Mouse (Mus musculus) MEL (cell line): ENCODE measurements around the gene Limch1. TPM values are rescaled to one million over a fixed set of nuclear protein-coding genes. Genes with fewer than 3 reads are reported as not detected.

Experiments used
- DNase-seq: peaks from one replicate; pipeline ENCODE4 v3.0.0; 2011; ENCODE audit warnings: low read depth, low spot score
- H3K27ac ChIP-seq: 2 replicates; pipeline ENCODE4 v1.5.1; 2012; ENCODE audit warnings: low read depth, mild to moderate bottlenecking, control low read depth, low read length, moderate library complexity; ENCODE audit not compliant: control insufficient read depth
- H3K27me3 ChIP-seq, 2 experiments: fragments of 150-350 bp in 1 of 2; sonication (generic) in 1 of 2; 2 replicates each; pipeline ENCODE4 v1.6.1; 2012; ENCODE audit warnings: low read length in 2 of 2, mild to moderate bottlenecking in 2 of 2, improper control_type of control experiment in 1 of 2, moderate library complexity in 1 of 2; ENCODE audit not compliant: insufficient read depth in 2 of 2, control insufficient read depth in 1 of 2
- H3K36me3 ChIP-seq, 2 experiments: 2 replicates each; pipeline ENCODE4 v1.6.1; 2012 to 2014; ENCODE audit warnings: low read length in 2 of 2, improper control_type of control experiment in 1 of 2, inconsistent platforms in 1 of 2, mild to moderate bottlenecking in 1 of 2; ENCODE audit not compliant: insufficient read depth in 2 of 2, control insufficient read depth in 1 of 2
- H3K4me1 ChIP-seq, 2 experiments: fragments of 150-350 bp in 1 of 2; sonication (generic) in 1 of 2; 2 replicates each; pipeline ENCODE4 v1.6.1; 2012; ENCODE audit warnings: low read length in 2 of 2, improper control_type of control experiment in 1 of 2, mild to moderate bottlenecking in 1 of 2; ENCODE audit not compliant: insufficient read depth in 2 of 2, control insufficient read depth in 1 of 2
- H3K4me3 ChIP-seq, 2 experiments: fragments of 150-350 bp in 1 of 2; sonication (generic) in 1 of 2; 2 replicates each; pipeline ENCODE4 v1.5.1; 2012; ENCODE audit warnings: low read depth in 2 of 2, low read length in 2 of 2, mild to moderate bottlenecking in 2 of 2, moderate library complexity in 2 of 2, control low read depth in 1 of 2, improper control_type of control experiment in 1 of 2; ENCODE audit not compliant: control insufficient read depth in 1 of 2, insufficient read depth in 1 of 2
- H3K79me2 ChIP-seq: 2 replicates; pipeline ENCODE4 v1.6.1; 2012; ENCODE audit warnings: mild to moderate bottlenecking, low read length, moderate library complexity; ENCODE audit not compliant: control insufficient read depth, poor library complexity, insufficient read depth
- H3K9ac ChIP-seq: 2 replicates; pipeline ENCODE4 v1.6.1; 2012; ENCODE audit warnings: low read depth, mild to moderate bottlenecking, control low read depth, low read length, moderate library complexity; ENCODE audit not compliant: control insufficient read depth, poor library complexity, severe bottlenecking
- H3K9me3 ChIP-seq: fragments of 150-350 bp; sonication (generic); replicated peaks from 2 replicates; pipeline ENCODE4 v1.6.1; 2012; ENCODE audit warnings: mild to moderate bottlenecking, low read length, improper control_type of control experiment, moderate library complexity; ENCODE audit not compliant: insufficient read depth
- CTCF ChIP-seq, 3 experiments: IDR thresholded peaks in 2 of 3; conservative IDR thresholded peaks in 1 of 3; 2 replicates each; pipeline ENCODE4 v1.5.1; 2011 to 2012; ENCODE audit warnings: low read length in 3 of 3, low read depth in 2 of 3, mild to moderate bottlenecking in 2 of 3, improper control_type of control experiment in 1 of 3, inconsistent platforms in 1 of 3, mixed read lengths in 1 of 3, moderate library complexity in 1 of 3; ENCODE audit not compliant: control insufficient read depth in 1 of 3, insufficient read depth in 1 of 3, poor library complexity in 1 of 3, severe bottlenecking in 1 of 3
- E2F4 ChIP-seq: IDR thresholded peaks from 2 replicates; pipeline ENCODE4 v1.6.1; 2011; ENCODE audit warnings: low read depth, low read length, improper control_type of control experiment, borderline replicate concordance
- ELF1 ChIP-seq: IDR thresholded peaks from 2 replicates; pipeline ENCODE4 v1.6.1; 2014; ENCODE audit warnings: low read depth, mild to moderate bottlenecking, inconsistent platforms, low read length, improper control_type of control experiment, moderate library complexity
- EP300 ChIP-seq, 2 experiments: IDR thresholded peaks; 2 replicates each; pipeline ENCODE4 v1.6.1; 2011; ENCODE audit warnings: improper control_type of control experiment in 2 of 2, low read length in 2 of 2, low read depth in 1 of 2, mild to moderate bottlenecking in 1 of 2
- ETS1 ChIP-seq: IDR thresholded peaks from 2 replicates; pipeline ENCODE4 v1.6.1; 2012; ENCODE audit warnings: low read depth, mild to moderate bottlenecking, inconsistent platforms, low read length, improper control_type of control experiment, moderate library complexity
- GATA1 ChIP-seq: IDR thresholded peaks from 2 replicates; pipeline ENCODE4 v1.6.1; 2011; ENCODE audit warnings: low read depth, low read length, improper control_type of control experiment
- HCFC1 ChIP-seq: IDR thresholded peaks from 2 replicates; pipeline ENCODE4 v1.6.1; 2012; ENCODE audit warnings: low read depth, mild to moderate bottlenecking, inconsistent platforms, low read length, improper control_type of control experiment, moderate library complexity
- JUND ChIP-seq: IDR thresholded peaks from 2 replicates; pipeline ENCODE4 v1.6.1; 2011; ENCODE audit warnings: low read depth, mild to moderate bottlenecking, improper control_type of control experiment, low read length
- KAT2A ChIP-seq: conservative IDR thresholded peaks from 2 replicates; pipeline ENCODE4 v1.6.1; 2012; ENCODE audit warnings: low read depth, low read length, improper control_type of control experiment, inconsistent platforms
- MAFK ChIP-seq: IDR thresholded peaks from 2 replicates; pipeline ENCODE4 v1.6.1; 2011; ENCODE audit warnings: low read depth, mild to moderate bottlenecking, low read length, improper control_type of control experiment, borderline replicate concordance
- MAZ ChIP-seq: IDR thresholded peaks from 2 replicates; pipeline ENCODE4 v1.6.1; 2012; ENCODE audit warnings: low read depth, mild to moderate bottlenecking, inconsistent platforms, low read length, improper control_type of control experiment
- MYB ChIP-seq: IDR thresholded peaks from 2 replicates; pipeline ENCODE4 v1.6.1; 2011; ENCODE audit warnings: mild to moderate bottlenecking, low read depth, low read length, improper control_type of control experiment
- MYC ChIP-seq: IDR thresholded peaks from 2 replicates; pipeline ENCODE4 v1.6.1; 2011; ENCODE audit warnings: low read depth, mild to moderate bottlenecking, low read length, improper control_type of control experiment, moderate library complexity
- NELFE ChIP-seq: IDR thresholded peaks from 2 replicates; pipeline ENCODE4 v1.6.1; 2011; ENCODE audit warnings: low read depth, low read length, improper control_type of control experiment
- NRF1 ChIP-seq: IDR thresholded peaks from 2 replicates; pipeline ENCODE4 v1.6.1; 2014; ENCODE audit warnings: low read depth, mild to moderate bottlenecking, inconsistent platforms, low read length, improper control_type of control experiment, moderate library complexity; ENCODE audit not compliant: poor library complexity, insufficient read depth, severe bottlenecking
- POLR2A ChIP-seq, 2 experiments: IDR thresholded peaks; 2 replicates each; pipeline ENCODE4 v1.6.1; 2011 to 2012; ENCODE audit warnings: low read length in 2 of 2, mild to moderate bottlenecking in 2 of 2, control low read depth in 1 of 2, improper control_type of control experiment in 1 of 2, low read depth in 1 of 2, moderate library complexity in 1 of 2; ENCODE audit not compliant: control insufficient read depth in 1 of 2, insufficient read depth in 1 of 2, poor library complexity in 1 of 2
- POLR2AphosphoS5 ChIP-seq: IDR thresholded peaks from 2 replicates; pipeline ENCODE4 v1.6.1; 2012; ENCODE audit warnings: low read depth, borderline replicate concordance, mild to moderate bottlenecking, inconsistent platforms, low read length, moderate library complexity, mixed read lengths
- RAD21 ChIP-seq: IDR thresholded peaks from 2 replicates; pipeline ENCODE4 v1.6.1; 2011; ENCODE audit warnings: mild to moderate bottlenecking, low read depth, low read length, improper control_type of control experiment
- SIN3A ChIP-seq: IDR thresholded peaks from 2 replicates; pipeline ENCODE4 v1.6.1; 2012; ENCODE audit warnings: low read length, improper control_type of control experiment, inconsistent platforms
- SMC3 ChIP-seq: IDR thresholded peaks from 2 replicates; pipeline ENCODE4 v1.6.1; 2011; ENCODE audit warnings: low read depth, low read length, improper control_type of control experiment
- TAL1 ChIP-seq: IDR thresholded peaks from 2 replicates; pipeline ENCODE4 v1.6.1; 2012; ENCODE audit warnings: mild to moderate bottlenecking, inconsistent platforms, low read length, moderate library complexity, mixed read lengths
- TBP ChIP-seq: IDR thresholded peaks from 2 replicates; pipeline ENCODE4 v1.8.0; 2011; ENCODE audit warnings: low read depth, low read length, improper control_type of control experiment
- TCF12 ChIP-seq: IDR thresholded peaks from 2 replicates; pipeline ENCODE4 v1.6.1; 2014; ENCODE audit warnings: low read depth, mild to moderate bottlenecking, inconsistent platforms, low read length, improper control_type of control experiment, moderate library complexity
- UBTF ChIP-seq: IDR thresholded peaks from 2 replicates; pipeline ENCODE4 v1.6.1; 2012; ENCODE audit warnings: low read depth, mild to moderate bottlenecking, inconsistent platforms, low read length, improper control_type of control experiment, moderate library complexity, borderline replicate concordance; ENCODE audit not compliant: insufficient read depth
- USF1 ChIP-seq: IDR thresholded peaks from 2 replicates; pipeline ENCODE4 v1.6.1; 2014; ENCODE audit warnings: low read depth, mild to moderate bottlenecking, inconsistent platforms, low read length, improper control_type of control experiment, moderate library complexity
- ZKSCAN1 ChIP-seq: IDR thresholded peaks from 2 replicates; pipeline ENCODE4 v1.6.1; 2012; ENCODE audit warnings: low read depth, mild to moderate bottlenecking, inconsistent platforms, low read length, improper control_type of control experiment, moderate library complexity
- ZMIZ1 ChIP-seq: IDR thresholded peaks from 2 replicates; pipeline ENCODE4 v1.6.1; 2012; ENCODE audit warnings: low read depth, mild to moderate bottlenecking, inconsistent platforms, low read length, improper control_type of control experiment, moderate library complexity
- ZNF384 ChIP-seq: IDR thresholded peaks from 2 replicates; pipeline ENCODE4 v1.6.1; 2012; ENCODE audit warnings: low read depth, mild to moderate bottlenecking, inconsistent platforms, low read length, improper control_type of control experiment
- polyA plus RNA-seq, 2 experiments: library from polyadenylated mRNA; stranded (reverse) in 1 of 2; unstranded in 1 of 2; fragments of >175 nt in 1 of 2; fragments of >200 nt in 1 of 2; gene quantifications; 2 replicates each; pipeline versions ENCODE4 v1.2.1 to v1.2.4; 2012; ENCODE audit warnings: low replicate concordance in 2 of 2, low read depth in 1 of 2; ENCODE audit not compliant: insufficient read length in 2 of 2, insufficient read depth in 1 of 2, missing spikeins in 1 of 2
- total RNA-seq: library from RNA; depleted of rRNA; stranded (reverse); fragments of 300-350 nt; gene quantifications from 2 replicates; pipeline ENCODE4 v1.2.3, GENCODE M21; 2012

Gene Limch1
- total and polyA plus RNA-seq, 3 experiments: not detected

GRCm38 (mm10) chr5:66834756-66835155, 89.1 kb downstream of the Limch1 start:
- no peaks in the 10 kb centered on the region for H3K27me3 ChIP-seq
- no peak for DNase-seq
- H3K36me3 ChIP-seq: no peaks in the 10 kb centered on the region
- no peaks in the 10 kb centered on the region for H3K79me2 ChIP-seq
- TF ChIP-seq MAZ: no peak
- TF ChIP-seq MYB: no peak
- TF ChIP-seq GATA1: no peak
- TF ChIP-seq USF1: no peak
- TF ChIP-seq ETS1: no peak
- TF ChIP-seq E2F4: no peak
- no peak for TF ChIP-seq JUND
- TF ChIP-seq POLR2AphosphoS5: no peak
- TF ChIP-seq ELF1: no peak
- no peak for TF ChIP-seq SMC3
- TF ChIP-seq ZNF384: no peak
- TF ChIP-seq TCF12: no peak
- no peak for TF ChIP-seq TBP
- no peak for TF ChIP-seq CTCF (IDR thresholded peaks at IDR 0.05 in 2 of 3, conservative IDR thresholded peaks at IDR 0.05 in 1 of 3; ENCODE audit: control insufficient read depth in 1 of 3, insufficient read depth in 1 of 3, low read depth in 2 of 3, low read length in 3 of 3, poor library complexity in 1 of 3, severe bottlenecking in 1 of 3)
- TF ChIP-seq RAD21: no peak
- TF ChIP-seq MYC: no peak
- no peak for TF ChIP-seq POLR2A (IDR thresholded peaks at IDR 0.05; ENCODE audit: control insufficient read depth in 1 of 2, insufficient read depth in 1 of 2, low read depth in 1 of 2, low read length in 2 of 2, poor library complexity in 1 of 2)
- TF ChIP-seq ZMIZ1: no peak
- TF ChIP-seq ZKSCAN1: no peak
- no peak for TF ChIP-seq KAT2A
- H3K4me1 ChIP-seq: no peaks in the 10 kb centered on the region
- H3K9me3 ChIP-seq: no peaks in the 10 kb centered on the region
- H3K4me3 ChIP-seq: no peak overlapping the region
- H3K27ac ChIP-seq: no peak overlapping the region
- H3K9ac ChIP-seq: no peak overlapping the region

GRCm38 (mm10) chr5:66836892-66837291, 91.3 kb downstream of the Limch1 start:
- no peaks in the 10 kb centered on the region for H3K36me3 ChIP-seq
- no peak overlapping the region for H3K9ac ChIP-seq
- H3K79me2 ChIP-seq: no peaks in the 10 kb centered on the region
- no peak for TF ChIP-seq SIN3A
- TF ChIP-seq TCF12: no peak
- TF ChIP-seq USF1: no peak
- TF ChIP-seq HCFC1: no peak
- TF ChIP-seq RAD21: no peak
- TF ChIP-seq TAL1: no peak
- TF ChIP-seq MAFK: no peak
- TF ChIP-seq NRF1: no peak
- TF ChIP-seq UBTF: no peak
- TF ChIP-seq EP300 (IDR thresholded peaks at IDR 0.05; ENCODE audit: low read depth in 1 of 2, low read length in 2 of 2): no peak
- TF ChIP-seq SMC3: no peak
- no peak for TF ChIP-seq MYB
- TF ChIP-seq NELFE: no peak
- H3K9me3 ChIP-seq: no peaks in the 10 kb centered on the region
- no peaks in the 10 kb centered on the region for H3K27me3 ChIP-seq
- DNase-seq: no peak
- H3K4me1 ChIP-seq: no peaks in the 10 kb centered on the region
- H3K27ac ChIP-seq: no peak overlapping the region
- H3K4me3 ChIP-seq: no peak overlapping the region
